Mouse (Mus musculus): ENCODE data around the gene Gsk3a.

GRCm38 (mm10) chr7:25195148-25195547, 42.5 kb downstream of the Gsk3a start:
- TF ChIP-seq CTCF (IDR thresholded peaks at IDR 0.05; ENCODE audit: control insufficient read depth, insufficient read depth, insufficient replicate concordance, low read depth, low read length) (no peak), POLR2A (IDR thresholded peaks at IDR 0.05; ENCODE audit: control insufficient read depth, low read depth, low read length) (no peak)
